Mouse (Mus musculus): ENCODE measurements around the gene Tmem179.

GRCm38 (mm10) chr12:112556531-112557060 lies 40.0 kb upstream of the Tmem179 start:
- TF ChIP-seq ZMIZ1 (IDR thresholded peaks at IDR 0.05; ENCODE audit: low read depth, low read length) (no peak), UBTF (IDR thresholded peaks at IDR 0.05; ENCODE audit: low read depth, low read length) (no peak), ELF1 (IDR thresholded peaks at IDR 0.05; ENCODE audit: low read depth, low read length) (no peak), POLR2A (IDR thresholded peaks at IDR 0.05; ENCODE audit: low read depth, low read length) (no peak), CTCF (conservative IDR thresholded peaks at IDR 0.05 in 1 of 2, IDR thresholded peaks at IDR 0.05 in 1 of 2; ENCODE audit: low read depth in 2 of 2, low read length in 2 of 2) (no peak), HCFC1 (IDR thresholded peaks at IDR 0.05; ENCODE audit: low read depth, low read length) (no peak), RAD21 (IDR thresholded peaks at IDR 0.05; ENCODE audit: low read depth, low read length) (no peak), EP300 (IDR thresholded peaks at IDR 0.05; ENCODE audit: low read length) (no peak), USF1 (IDR thresholded peaks at IDR 0.05; ENCODE audit: low read depth, low read length) (no peak), NELFE (IDR thresholded peaks at IDR 0.05; ENCODE audit: low read depth, low read length) (no peak), MAZ (IDR thresholded peaks at IDR 0.05; ENCODE audit: low read depth, low read length) (no peak)
